Mouse (Mus musculus): ENCODE data around the gene Sh3bgr. TPM values are rescaled to one million over a fixed set of nuclear protein-coding genes. Genes with fewer than 3 reads are reported as not detected.

The Sh3bgr gene
- total and polyA plus RNA-seq, 3 experiments, result 0.38 to 0.70 TPM; not detected in 1

- in situ Hi-C loops (cut with MboI; ENCODE audit: low pct_ligation_motif_present, low pct_unique_long_range_greater_than_20kb, low sequenced_read_pairs), result no loop called here
- H3K4me3 ChIP-seq (replicated peaks in 1 of 3; ENCODE audit: low read depth in 2 of 3, low read length in 2 of 3, poor library complexity in 1 of 3), result no peak overlapping the region
These were observed 38.9 kb upstream of the Sh3bgr start for GRCm38 (mm10) chr16:96161336-96161735.

GRCm38 (mm10) chr16:96165723-96166264, 34.5 kb upstream of the Sh3bgr start:
- H3K4me1 ChIP-seq (ENCODE audit: control insufficient read depth in 1 of 2, insufficient read depth in 2 of 2), result no peaks in the 10 kb centered on the region
- H3K27me3 ChIP-seq (replicated peaks), result no peaks in the 10 kb centered on the region
- no peak for DNase-seq (ENCODE audit: extremely low read depth)
- H3K79me2 ChIP-seq (replicated peaks; ENCODE audit: control insufficient read depth, extremely low read depth, insufficient read depth, poor library complexity, severe bottlenecking), result no peaks in the 10 kb centered on the region
- peaks cover 0 to 9% of the 10 kb centered on the region in 2 experiments for H3K36me3 ChIP-seq (replicated peaks in 1 of 2; ENCODE audit: control insufficient read depth in 1 of 2, insufficient read depth in 1 of 2, low read length in 1 of 2)
- no peak for TF ChIP-seq TCF12 (IDR thresholded peaks at IDR 0.05; ENCODE audit: low read depth, low read length)
- no peak for TF ChIP-seq USF1 (IDR thresholded peaks at IDR 0.05; ENCODE audit: low read depth, low read length)
- TF ChIP-seq JUN (IDR thresholded peaks at IDR 0.05; ENCODE audit: insufficient read depth, low read depth, low read length), result no peak
- no peak for TF ChIP-seq MYC (IDR thresholded peaks at IDR 0.05; ENCODE audit: low read depth, low read length)
- TF ChIP-seq PAX5 (IDR thresholded peaks at IDR 0.05; ENCODE audit: low read length), result no peak
- TF ChIP-seq ETS1 (conservative IDR thresholded peaks at IDR 0.05; ENCODE audit: low read depth, low read length), result no peak
- TF ChIP-seq KAT2A (IDR thresholded peaks at IDR 0.05; ENCODE audit: insufficient replicate concordance, low read length), result no peak
- no peak for TF ChIP-seq MAZ (IDR thresholded peaks at IDR 0.05; ENCODE audit: low read depth, low read length)
- no peak for TF ChIP-seq EP300 (IDR thresholded peaks at IDR 0.05; ENCODE audit: low read length)
- TF ChIP-seq UBTF (IDR thresholded peaks at IDR 0.05; ENCODE audit: low read depth, low read length), result no peak
- TF ChIP-seq POLR2AphosphoS2 (IDR thresholded peaks at IDR 0.05; ENCODE audit: low read depth, low read length), result no peak
- no peak for TF ChIP-seq ELF1 (IDR thresholded peaks at IDR 0.05; ENCODE audit: low read depth, low read length)
- no peak for TF ChIP-seq MXI1 (IDR thresholded peaks at IDR 0.05; ENCODE audit: low read depth, low read length)
- no peak for TF ChIP-seq E2F4 (IDR thresholded peaks at IDR 0.05; ENCODE audit: insufficient replicate concordance, low read depth, low read length)
- TF ChIP-seq SIN3A (IDR thresholded peaks at IDR 0.05; ENCODE audit: low read length), result no peak
- H3K9ac ChIP-seq (ENCODE audit: insufficient read depth, low read depth), result no peak overlapping the region
- dilution Hi-C loops (cut with MboI; ENCODE audit: extremely low pct_ligation_motif_present, extremely low pct_unique_long_range_greater_than_20kb, low sequenced_read_pairs), result no loop called here
- no peak overlapping the region for H3K4me3 ChIP-seq (replicated peaks in 1 of 3; ENCODE audit: low read depth in 2 of 3, low read length in 2 of 3, poor library complexity in 1 of 3)
- no peaks in the 10 kb centered on the region for H3K9me3 ChIP-seq (replicated peaks; ENCODE audit: low read length)
- H3K4me2 ChIP-seq (ENCODE audit: insufficient read depth, low read depth, poor library complexity, severe bottlenecking), result no peak overlapping the region
- H3K27ac ChIP-seq (ENCODE audit: insufficient read depth, low read depth), result no peak overlapping the region
- in situ Hi-C loops (cut with MboI; ENCODE audit: low pct_ligation_motif_present, low pct_unique_long_range_greater_than_20kb, low sequenced_read_pairs), result no loop called here

More at GRCm38 (mm10) chr16:96161336-96161735, 38.9 kb upstream of the Sh3bgr start:
- TF ChIP-seq JUN (IDR thresholded peaks at IDR 0.05; ENCODE audit: insufficient read depth, low read depth, low read length) (no peak), HCFC1 (IDR thresholded peaks at IDR 0.05; ENCODE audit: low read depth, low read length) (no peak), UBTF (IDR thresholded peaks at IDR 0.05; ENCODE audit: low read depth, low read length) (no peak), JUND (conservative IDR thresholded peaks at IDR 0.05; ENCODE audit: low read depth, low read length) (no peak), GABPA (IDR thresholded peaks at IDR 0.05; ENCODE audit: insufficient replicate concordance, low read depth, low read length) (no peak), MAZ (IDR thresholded peaks at IDR 0.05; ENCODE audit: low read depth, low read length) (no peak), BHLHE40 (IDR thresholded peaks at IDR 0.05; ENCODE audit: low read depth, low read length) (no peak), POLR2A (IDR thresholded peaks at IDR 0.05; ENCODE audit: low read depth, low read length) (no peak), E2F4 (IDR thresholded peaks at IDR 0.05; ENCODE audit: insufficient replicate concordance, low read depth, low read length) (no peak), MEF2A (IDR thresholded peaks at IDR 0.05; ENCODE audit: borderline replicate concordance, low read depth, low read length) (no peak), EP300 (IDR thresholded peaks at IDR 0.05; ENCODE audit: low read length) (no peak), CHD1 (IDR thresholded peaks at IDR 0.05; ENCODE audit: low read depth, low read length) (no peak), ETS1 (conservative IDR thresholded peaks at IDR 0.05; ENCODE audit: low read depth, low read length) (no peak)
- Histone ChIP-seq H3K9ac (ENCODE audit: insufficient read depth, low read depth) (no peak overlapping the region), H3K9me3 (replicated peaks; ENCODE audit: low read length) (no peaks in the 10 kb centered on the region), H3K79me2 (replicated peaks; ENCODE audit: control insufficient read depth, extremely low read depth, insufficient read depth, poor library complexity, severe bottlenecking) (no peaks in the 10 kb centered on the region), H3K27ac (ENCODE audit: insufficient read depth, low read depth) (no peak overlapping the region), H3K36me3 (replicated peaks in 1 of 2; ENCODE audit: control insufficient read depth in 1 of 2, insufficient read depth in 1 of 2, low read length in 1 of 2) (peaks cover 11 to 47% of the 10 kb centered on the region in 2 experiments), H3K4me2 (ENCODE audit: insufficient read depth, low read depth, poor library complexity, severe bottlenecking) (no peak overlapping the region), H3K4me1 (ENCODE audit: control insufficient read depth in 1 of 2, insufficient read depth in 2 of 2) (no peaks in the 10 kb centered on the region), H3K27me3 (replicated peaks) (no peaks in the 10 kb centered on the region)
- no peak for DNase-seq (ENCODE audit: extremely low read depth)
- dilution Hi-C loops (cut with MboI; ENCODE audit: extremely low pct_ligation_motif_present, extremely low pct_unique_long_range_greater_than_20kb, low sequenced_read_pairs), result no loop called here

Measured in CH12.LX (cell line).